Mouse (Mus musculus): ENCODE measurements around the gene Serinc5.

Gene Serinc5

DNA sequence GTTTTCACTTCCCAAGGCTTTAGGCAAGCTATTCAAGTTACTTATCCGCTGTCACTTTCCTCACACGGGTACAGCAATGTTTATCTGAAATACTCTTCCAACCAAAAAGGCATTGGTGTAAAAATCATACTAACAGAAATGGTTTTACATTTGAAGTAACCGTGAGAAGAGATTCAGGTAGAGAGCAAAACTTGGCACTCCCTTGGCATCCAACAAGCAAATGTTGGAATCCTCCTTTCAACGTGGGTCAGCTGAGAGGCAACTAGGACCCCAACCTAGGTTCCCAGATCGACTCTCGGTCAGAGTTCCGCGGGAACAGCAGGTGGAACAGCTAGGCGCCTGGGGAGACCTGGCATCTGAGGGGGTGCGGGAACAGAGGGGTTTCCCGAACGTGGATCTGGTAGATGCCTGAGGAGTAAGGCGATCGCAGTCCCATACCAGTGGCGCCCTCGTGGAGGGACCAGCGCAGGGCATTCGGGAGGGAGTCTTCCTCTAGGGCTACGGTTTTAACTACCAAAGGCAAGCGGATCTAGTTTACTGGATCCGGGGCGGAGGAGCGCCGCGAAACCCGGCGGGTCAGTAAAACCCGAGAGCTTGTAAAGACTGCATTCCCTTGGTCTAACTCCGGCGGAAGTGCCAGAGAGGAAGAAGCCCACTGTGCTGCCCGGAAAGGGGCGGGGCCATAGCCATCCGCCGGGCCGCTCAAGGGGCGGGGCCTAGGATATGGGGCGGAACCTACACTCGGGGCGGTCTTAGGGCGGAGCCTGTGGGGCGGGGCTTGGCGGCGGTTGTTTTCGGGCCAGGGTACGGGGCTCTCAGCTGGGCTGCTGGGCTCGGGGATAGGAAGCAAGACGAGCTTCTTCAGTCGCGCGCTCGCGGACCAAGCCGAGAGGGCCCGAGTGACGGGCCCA lies at the start of gene Serinc5:
Gene Serinc5 (plus strand): TSS at position 781 of the 911 bp plus-strand sequence.
- peak; percentile 97 to 98 for DNase-seq

DNA sequence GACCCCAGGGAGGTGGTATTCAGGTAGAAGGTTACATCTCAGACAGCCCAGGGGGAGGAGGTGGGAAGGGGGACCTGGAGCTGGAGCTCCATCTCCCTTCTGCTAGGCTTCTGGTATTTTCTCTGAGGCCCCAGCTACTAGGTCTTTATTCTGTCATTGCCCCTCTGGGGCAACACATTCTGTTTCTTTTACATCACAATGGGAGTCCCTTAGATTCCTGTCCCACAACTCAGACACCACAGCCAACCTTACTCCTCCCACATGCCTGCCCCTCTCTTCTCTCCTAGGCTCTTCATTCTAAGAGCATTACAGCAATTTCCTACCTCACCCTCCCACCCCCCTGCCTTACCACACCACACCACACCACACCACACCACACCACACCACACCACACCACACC lies 34.8 kb upstream of the Serinc5 start, which contains the start of gene Spz1:
Gene Spz1 (minus strand): TSS at position 101 of the 400 bp plus-strand sequence.
- DNase-seq, result no peak

DNA sequence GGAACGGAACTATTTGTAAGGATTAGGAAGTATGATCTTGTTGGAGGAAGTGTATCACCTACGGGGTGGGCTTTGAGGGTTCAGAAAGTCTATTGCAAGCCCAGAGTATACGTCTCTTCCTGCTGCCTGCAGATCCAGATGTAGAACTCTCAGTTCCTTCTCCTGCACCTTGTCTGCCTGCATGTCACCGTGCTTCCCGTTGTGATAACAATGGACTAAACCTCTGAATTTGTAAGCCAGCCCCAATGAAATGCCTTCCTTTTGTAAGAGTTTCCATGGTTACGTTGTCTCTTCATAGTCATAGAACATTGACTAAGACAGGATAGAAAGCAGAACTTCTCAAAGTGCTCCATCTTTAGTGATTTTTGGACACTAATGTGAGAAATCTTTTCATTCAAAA lies 34.2 kb upstream of the Serinc5 start:
- DNase-seq, result no peak

DNA sequence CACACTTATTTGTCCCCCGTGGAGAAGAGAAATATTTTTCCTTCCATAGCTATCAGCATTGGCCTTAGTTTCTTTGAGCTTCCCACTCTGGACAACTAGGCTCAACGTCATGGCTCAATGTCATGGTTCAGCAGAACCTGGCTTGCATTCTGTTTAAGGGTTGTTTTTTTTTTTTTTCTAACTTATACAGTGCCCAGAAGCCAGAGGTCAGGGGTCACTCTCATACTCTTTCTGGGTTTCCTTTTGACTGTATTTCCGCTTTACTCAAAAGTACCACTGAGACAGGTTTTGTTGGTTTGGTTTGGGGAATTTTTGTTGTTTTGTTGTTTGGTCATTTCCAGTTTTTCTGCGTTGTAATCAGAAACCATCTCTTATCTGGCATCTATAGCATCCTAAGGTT lies 32.7 kb upstream of the Serinc5 start:
- DNase-seq, result no peak

DNA sequence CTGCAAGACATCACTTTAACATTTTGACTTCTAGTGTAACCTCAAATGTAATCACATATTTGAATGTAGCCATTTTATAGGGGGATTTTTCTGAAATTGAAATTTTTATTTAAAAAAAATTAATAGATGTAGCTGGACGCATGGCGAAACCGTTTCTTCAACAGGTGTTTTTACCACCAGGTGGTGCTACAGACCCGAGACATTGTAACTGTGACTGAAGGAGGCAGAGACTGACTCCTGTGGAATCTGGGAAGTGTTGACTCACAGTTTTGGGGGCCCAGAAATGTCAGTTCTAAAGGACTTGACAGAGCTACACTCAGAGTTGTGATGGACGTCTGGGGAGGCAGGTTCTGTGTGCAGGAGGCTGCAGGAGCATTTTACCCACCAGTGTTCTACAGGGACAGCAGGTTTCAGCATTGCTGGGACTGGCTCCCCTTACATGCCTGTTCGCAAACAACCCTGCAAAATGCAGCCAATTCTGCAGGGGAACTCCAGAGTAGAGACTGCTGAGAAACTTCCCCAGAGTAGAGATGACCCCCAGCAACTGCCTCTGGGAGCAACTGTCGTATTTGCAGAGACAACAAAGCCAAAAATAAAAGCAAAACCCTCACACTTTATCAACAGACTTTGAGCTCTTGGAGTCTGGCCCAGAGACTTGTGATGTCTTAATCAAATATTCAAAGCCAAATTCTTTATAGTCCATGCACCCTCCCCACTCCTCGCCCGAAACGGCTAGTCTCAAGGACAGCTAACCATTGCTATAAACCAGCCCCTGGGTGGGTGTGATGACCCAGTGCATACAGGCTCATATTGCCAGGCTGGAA lies 30.5 kb upstream of the Serinc5 start:
- peak; percentile 68 to 87 for DNase-seq

DNA sequence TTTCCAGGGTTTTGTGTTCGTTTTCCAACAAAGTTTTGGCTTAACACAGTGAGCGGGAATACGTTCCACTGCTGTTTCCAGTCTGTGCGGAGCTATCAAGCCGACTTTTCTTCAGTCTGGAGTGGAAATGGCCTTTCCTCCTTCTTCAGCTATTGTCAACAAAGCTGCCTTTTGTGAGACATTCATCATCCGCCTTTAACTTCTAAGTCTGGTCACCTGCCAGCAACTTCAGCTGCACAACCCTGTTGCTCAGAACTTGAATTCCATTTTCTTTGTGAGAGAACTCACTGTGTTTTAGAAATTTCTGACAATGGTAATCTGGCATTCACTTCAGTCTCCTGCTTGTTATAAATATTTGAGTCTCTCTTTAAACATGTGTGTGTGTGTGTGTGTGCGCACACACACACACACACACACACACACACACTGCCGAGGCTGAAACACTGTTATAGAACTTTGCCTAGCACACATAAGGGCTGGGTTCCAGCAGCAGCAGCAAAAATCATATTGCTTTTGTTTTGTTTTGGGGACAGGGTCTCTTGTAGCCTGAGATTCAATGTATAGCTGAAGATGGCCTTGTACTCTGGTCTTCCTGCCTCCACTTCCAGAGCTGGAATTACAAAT lies 26.7 kb upstream of the Serinc5 start:
- peak in 1 of 2 experiments; percentile 21 for DNase-seq

DNA sequence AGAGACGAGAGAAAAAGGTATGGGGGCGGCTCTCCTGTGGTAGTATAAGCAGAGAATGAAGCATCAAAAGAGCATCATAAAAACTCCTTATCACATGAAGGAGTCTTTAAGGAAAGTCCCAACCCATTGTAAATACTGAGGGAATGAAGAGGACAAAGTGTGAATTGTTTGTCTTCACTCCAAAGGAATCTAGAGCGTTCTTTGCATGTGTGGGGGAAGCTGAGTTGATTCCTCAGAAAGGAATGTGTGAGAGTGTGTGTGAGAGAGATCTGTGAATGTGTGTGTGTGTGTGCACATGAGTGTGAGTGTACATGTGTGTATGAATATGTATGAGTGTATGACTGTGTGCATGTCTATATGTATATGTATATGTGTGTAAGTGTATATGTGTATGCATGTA lies 22.2 kb upstream of the Serinc5 start:
- no peak for DNase-seq

DNA sequence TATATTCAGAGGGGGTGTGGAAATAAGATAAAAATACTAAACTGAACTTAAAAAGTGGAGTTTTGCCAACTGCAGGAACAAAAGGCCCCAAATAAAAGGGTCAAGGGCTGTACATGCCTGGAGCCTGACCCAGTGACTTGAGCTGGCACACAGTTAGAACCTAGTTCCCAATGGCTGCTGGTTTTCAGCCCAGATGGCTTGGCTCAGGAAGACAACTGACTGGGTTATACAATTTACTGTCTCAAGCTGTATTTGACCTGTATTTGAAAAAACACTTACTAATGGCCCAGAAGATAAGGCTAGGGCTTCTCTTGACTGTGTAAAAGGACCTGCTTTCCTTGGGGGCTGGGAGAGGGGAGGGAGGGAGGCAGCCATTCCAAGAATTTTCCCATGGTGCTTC lies 21.6 kb upstream of the Serinc5 start:
- DNase-seq, result peak in 1 of 2 experiments; percentile 53

DNA sequence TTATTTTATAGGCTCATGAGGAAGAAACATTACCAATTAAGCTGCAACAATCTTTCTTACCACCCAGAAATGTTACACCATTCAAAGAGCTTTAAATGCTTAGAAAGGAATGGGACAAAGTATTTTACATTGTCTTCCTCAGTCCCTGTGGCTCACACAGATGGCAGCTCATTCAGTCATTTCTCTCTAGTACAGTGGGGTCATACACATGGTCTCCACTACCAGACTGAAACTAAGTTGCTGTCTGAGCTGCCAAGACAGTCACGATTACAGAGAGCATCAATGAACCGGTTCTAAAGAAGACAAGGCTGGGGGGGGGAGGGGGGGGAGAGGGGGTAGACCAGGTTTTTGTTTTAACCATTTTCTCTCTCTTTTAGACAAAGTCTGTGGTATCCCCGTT lies 19.7 kb upstream of the Serinc5 start:
- no peak for DNase-seq

DNA sequence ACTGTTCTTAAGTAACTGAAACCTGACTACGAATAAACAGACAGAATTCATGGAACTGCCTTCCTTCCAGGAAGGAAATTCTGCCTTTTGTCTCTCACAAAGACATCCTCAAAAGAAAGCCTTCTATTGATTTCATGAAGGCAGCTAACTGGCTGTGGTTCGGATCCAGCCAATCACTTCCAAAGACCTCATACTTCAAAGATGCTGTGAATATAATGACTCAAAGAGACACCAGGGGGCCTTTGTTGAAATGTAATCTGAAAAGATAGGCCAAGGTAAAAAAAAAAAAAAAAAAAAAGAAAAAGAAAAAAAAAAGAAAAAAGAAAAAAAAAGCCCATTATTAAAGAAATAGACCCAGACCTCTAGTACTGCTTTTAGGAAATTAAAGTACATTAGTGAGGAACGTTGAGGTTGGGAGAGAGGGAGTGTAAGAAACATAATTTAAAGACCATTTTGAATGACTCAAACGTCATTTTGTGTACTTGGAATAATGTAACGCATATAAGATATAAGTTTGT lies 18.6 kb upstream of the Serinc5 start:
- DNase-seq, result no peak

DNA sequence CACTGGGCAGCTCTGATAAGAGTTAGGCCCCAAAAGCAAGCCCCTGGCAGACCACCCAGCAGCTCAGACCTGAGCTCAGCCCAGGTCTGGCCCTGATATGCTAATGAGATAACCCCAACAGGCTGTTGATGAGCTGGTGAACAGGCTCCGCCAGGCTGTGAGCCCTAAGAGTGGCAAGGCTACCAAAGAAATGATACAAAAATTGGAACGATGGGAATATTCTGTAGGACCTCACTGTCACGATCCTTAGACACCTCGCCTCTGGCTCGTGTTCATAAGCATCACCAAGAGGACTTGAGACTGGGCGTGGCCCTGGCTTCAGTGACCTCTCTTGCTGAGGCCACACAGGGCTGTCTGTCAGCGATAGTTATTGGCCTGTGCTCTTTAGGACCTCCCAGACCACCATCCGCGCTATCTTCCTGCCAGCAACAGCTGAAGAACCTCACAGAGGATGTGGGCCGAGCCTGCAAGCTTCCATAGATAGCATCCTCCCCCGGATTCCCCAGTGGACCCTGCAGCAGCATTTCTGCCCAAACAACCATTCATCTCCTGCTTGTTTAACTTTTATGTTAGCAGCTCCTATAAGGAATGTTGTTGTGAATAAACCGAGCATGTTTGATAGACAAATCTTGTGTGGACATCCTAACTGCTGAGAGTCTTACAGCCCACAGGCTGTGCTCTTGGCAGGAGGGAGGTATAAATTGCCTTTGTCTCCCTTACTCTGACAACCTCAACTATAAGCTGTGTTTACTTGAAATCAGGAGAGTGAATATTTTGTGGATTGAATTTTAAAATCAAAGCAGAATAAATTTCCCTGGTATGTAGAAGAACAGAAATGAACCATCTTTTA lies 17.9 kb upstream of the Serinc5 start:
- peak; percentile 33 to 58 for DNase-seq

DNA sequence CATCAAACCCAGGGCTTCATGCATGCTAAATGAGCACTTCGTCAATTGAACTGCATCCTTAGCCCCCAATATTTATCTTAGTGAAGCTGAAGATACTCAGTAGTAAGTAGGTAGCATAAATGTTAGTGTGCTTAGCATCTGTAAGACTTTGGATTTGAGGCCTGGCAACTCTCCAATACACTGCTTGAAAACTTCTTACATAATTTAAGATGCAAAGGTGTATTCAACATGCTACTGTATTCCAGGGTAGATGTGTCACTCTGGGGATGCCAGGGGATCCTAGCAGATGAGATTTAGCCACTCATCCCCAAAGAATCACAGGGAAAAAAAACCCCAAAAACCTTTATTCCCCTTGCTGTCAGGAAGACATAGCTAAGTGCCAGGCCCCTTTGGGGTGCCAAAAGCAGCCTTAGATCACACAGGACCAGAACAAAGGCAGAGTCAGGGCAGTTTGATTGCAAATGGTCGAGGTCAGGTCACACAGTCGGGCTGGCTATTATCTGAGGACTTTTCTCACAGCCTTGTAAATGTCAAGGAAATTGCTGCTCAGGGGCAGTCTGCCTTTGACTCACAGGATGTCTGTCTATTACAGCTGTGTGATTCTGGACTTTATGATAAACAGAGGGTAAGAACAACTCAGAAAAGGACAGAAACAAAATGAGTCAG lies 17.0 kb upstream of the Serinc5 start:
- DNase-seq, result no peak

DNA sequence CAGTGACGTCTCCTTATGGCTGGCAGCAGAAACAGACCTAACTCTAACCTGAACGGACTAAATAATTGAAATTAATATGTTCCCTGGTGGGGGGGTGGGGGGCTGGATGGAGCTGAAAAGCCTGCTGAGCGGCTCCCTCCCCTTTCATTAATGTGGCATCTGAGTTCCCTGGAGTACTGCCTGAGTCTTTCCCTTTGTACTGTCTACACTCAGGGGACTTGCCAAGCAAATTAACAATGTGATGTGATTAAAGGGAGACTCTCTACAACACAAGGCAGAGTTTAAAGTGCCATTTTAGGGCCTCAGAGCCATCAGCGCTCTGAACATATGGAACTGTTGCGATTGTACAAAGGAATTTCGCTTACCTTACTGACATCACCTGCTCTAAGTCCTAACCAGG lies 16.4 kb upstream of the Serinc5 start:
- DNase-seq, result no peak

DNA sequence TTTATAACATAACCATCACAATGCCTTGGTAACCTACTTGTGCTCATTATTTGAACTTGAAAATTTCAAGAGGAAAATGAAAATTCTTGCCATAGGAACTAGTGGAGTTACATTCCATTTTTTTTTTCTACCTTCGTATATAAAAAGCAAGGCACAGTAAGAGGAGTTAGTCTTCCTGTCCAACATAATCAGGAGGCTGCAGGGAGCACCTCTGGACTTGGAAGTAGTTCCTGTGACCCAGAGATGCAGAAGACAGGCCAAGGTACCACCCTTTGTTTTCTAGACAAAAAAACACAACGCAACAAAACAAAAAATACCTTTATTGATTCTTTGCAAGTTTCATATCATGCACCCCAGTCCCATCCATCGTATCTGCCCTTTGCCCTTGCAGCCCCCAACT lies 16.0 kb upstream of the Serinc5 start:
- DNase-seq, result no peak

DNA sequence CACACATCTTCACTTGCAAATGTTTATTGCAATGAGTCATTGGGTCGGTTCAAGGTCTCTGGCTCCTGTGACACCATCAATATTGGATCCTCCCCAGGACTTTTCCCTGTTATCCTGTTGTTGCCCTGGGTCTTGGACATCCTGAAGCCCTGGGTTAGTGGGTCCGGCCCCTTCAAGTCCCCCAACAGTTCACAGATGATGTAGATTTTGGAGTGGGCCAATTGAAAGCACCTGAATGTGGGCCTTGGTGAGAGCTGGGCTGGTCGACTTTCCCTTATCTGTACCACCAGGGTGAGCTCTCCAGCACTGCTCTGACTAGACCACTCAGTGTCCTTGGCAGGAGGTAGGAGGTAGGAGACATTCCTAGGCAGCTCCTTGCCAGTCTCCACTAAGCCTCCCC lies 15.5 kb upstream of the Serinc5 start:
- DNase-seq, result no peak

DNA sequence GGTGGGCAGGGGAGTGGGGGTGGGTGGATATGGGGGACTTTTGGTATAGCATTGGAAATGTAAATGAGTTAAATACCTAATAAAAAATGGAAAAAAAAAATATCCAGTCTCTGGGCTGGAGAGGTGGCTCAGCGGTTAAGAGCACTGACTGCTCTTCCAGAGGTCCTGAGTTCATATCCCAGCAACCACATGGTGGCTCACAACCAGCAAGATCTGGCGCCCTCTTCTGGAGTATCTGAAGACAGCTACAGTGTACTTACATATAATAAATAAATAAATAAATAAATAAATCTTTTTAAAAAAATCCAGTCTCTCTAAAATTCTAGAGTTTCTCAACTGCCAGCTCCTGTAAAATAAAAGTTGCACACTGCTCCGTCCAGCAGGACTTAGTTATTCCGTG lies 5.6 kb upstream of the Serinc5 start:
- peak in 1 of 2 experiments; percentile 14 for DNase-seq

DNA sequence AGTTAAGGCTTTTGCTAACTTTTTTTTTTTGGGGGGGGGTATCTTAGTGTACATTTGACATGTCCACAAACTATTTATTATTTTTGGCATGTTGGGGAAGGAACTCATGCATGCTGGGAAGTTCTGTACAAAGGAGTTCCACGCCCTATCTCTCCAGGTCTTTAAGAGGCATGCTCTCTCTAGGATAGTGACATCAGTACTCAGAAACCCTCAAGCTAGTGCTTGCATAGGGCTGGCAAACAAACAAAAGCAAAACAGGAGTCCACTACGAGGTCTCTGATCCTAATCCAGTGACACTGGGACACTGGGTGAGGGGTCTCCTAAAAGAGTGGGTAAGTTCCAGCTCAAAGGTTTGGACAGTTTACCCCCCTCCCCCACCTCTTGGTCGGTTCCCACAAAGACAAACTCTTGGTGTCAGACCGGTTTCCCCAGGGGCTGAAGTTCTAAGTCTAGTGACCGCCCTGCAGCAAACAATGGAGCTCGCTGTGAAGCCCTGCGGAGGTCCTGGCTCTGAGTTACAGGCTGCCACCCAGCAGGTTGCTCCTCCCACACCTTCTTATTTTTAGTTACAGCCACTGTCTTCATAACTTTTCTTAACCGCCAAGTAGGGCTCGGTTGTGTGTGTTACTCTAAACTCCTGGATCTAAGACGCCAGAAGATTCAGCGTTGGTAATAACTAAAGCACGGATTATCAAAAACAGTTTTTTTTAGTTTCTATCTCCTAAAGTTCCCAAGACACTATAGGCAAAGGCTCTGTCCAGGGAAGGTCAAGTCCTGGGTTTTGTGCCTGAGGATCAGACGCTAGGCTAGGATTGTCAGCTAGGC lies 1.2 kb upstream of the Serinc5 start:
- peak; percentile 49 to 80 for DNase-seq

DNA sequence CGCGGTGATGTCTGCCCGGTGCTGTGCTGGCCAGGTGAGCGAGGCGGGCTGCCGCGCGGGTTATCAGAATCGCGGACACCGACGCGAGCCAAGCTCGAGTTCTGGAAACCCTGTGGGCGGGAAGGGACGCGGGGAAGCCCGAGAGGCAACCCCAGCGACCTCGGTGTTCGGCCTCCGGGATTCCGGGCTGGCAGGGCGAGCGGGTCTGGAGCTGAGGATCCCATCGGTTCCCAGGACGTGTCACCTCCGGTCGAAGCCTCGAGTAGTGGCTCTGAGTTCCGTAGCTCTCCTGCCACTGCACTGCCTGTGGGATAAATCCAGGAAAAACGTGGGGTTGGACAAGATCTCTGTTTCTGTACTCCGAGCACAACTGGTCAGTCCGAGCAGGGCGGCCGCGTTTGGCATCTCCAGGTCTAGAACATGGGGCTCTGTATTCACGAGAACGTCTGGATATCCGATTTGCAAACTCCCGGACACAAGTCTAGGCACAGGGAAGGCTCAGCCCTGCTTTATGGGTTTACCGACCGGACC lies 428 bp downstream of the Serinc5 start:
- no peak for DNase-seq

DNA sequence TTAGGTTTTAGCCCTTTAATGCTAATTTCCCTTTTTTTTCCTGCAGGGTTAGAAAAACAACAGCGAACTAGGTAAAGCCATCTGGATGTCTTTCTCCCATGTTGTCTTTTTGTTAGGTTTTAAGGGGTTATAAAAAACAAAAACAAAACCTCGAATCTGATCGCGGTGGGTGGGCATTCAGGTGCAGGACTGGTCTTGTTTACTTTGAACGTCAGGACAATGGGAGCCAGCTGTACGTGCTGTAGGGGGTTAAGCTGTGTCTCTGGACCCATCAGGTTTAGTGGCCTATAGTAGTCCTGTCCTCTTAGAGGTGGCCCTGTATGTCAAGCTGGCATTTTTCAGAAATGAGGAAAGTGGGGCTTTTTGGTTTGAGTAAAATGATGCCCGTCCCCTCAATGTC lies 1.0 kb downstream of the Serinc5 start:
- no peak for DNase-seq

DNA sequence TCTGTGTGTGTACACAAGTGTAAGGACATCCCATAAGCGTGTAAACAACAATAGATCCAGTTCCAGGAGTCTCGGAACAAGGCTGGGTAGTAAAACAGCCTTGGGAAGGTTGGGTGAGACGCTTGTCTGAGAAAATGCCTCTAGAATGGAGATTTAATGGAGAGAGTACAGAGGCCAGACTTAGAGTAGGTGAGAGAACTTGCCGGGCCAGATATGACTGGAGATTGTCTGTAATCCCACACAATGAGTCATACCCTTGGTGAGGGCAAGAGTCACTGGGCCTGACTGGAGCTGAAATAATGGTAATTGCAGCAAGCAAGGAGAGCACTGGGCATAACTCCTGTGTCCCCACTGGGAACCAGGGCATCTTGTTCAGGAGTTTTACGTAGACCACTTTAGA lies 2.2 kb downstream of the Serinc5 start:
- DNase-seq, result no peak

All from kidney, postnatal 25 days (tissue).